Mouse (Mus musculus): Measurements from ENCODE around the gene Mucl3.

DNA sequence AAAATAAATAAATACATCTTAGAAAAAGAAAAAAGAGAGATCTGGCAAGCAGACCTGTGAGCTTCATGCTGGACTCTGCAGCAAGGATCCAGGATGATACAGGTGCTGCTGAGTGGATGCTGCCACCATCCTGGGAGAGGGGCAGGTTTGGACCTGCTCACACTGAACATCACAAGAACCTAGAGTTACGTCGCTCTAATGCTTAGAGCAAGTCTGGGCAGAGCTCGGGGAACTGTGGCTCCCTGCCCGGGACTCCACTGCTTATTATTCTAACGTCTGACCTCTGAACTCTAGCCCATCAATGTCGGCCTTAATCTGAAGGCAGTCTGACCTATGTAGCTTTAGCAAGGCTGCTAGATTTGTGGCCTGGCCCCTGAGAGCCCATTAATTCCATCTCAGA is 37.1 kb upstream of the Mucl3 start:
- TF ChIP-seq CTCF (IDR thresholded peaks at IDR 0.05; ENCODE audit: borderline replicate concordance, insufficient read depth, low read length) (no peak), POLR2A (IDR thresholded peaks at IDR 0.05; ENCODE audit: low read depth, low read length) (no peak)
